Mouse (Mus musculus) gastrocnemius, postnatal 14 days (tissue): ENCODE measurements around the gene Ap2a2. TPM values are rescaled to one million over a fixed set of nuclear protein-coding genes. Genes with fewer than 3 reads are reported as not detected.
"Not testable (repeated sequence)": the region's sequence is repeated elsewhere in the genome, so short reads cannot be mapped to it uniquely, and the experiment has no call there.

Source experiments
- DNase-seq: peaks from one replicate; pipeline ENCODE4 v3.0.0; 2021; ENCODE audit warnings: mixed read lengths
- intact Hi-C: fragments of 180-260 bp; cut with DNase I; formaldehyde crosslinking; loops from one replicate; pipeline ENCODE4 v1.15.1; 2025; ENCODE audit warnings: low total_unique reads
- microRNA-seq, 2 experiments: library from miRNA; unstranded; fragments of <30 nt; microRNA quantifications; one replicate each; pipeline ENCODE4 v1.2.0; 2021
- total RNA-seq, 2 experiments: library from RNA; stranded (reverse); gene quantifications; 2 replicates each; pipeline ENCODE4 v1.2.3; 2021

Gene Ap2a2
- total RNA-seq, 2 experiments from 2014 or later, result 37.2 to 41.6 TPM

- DNase-seq, intact Hi-C loops: not testable (repeated sequence)
These were observed 76.8 kb downstream of the Ap2a2 start for GRCm38 (mm10) chr7:141638513-141639334.

- intact Hi-C loops, DNase-seq: not testable (repeated sequence)
These were observed 77.4 kb downstream of the Ap2a2 start for GRCm38 (mm10) chr7:141639335-141639890.

GRCm38 (mm10) chr7:141642375-141642774 lies 80.4 kb downstream of the Ap2a2 start:
- DNase-seq, result no peak
- intact Hi-C loops, result no loop called here

GRCm38 (mm10) chr7:141643160-141643559 lies 81.2 kb downstream of the Ap2a2 start:
- no peak for DNase-seq
- intact Hi-C loops, result no loop called here

- intact Hi-C loops, result no loop called here
- no peak for DNase-seq
These were observed 85.1 kb downstream of the Ap2a2 start for GRCm38 (mm10) chr7:141647083-141647482.

GRCm38 (mm10) chr7:141647815-141648214 lies 85.8 kb downstream of the Ap2a2 start:
- intact Hi-C loops, result no loop called here
- DNase-seq, result no peak

GRCm38 (mm10) chr7:141652191-141652590 lies 90.2 kb downstream of the Ap2a2 start:
- intact Hi-C loops, result no loop called here
- no peak for DNase-seq

- no peak for DNase-seq
- intact Hi-C loops, result loop anchor here (5.0 kb wide), 1 partner anchor 178 kb away; no protein-coding TSS in a partner anchor
These were observed 98.4 kb downstream of the Ap2a2 start for GRCm38 (mm10) chr7:141660346-141660745.

- intact Hi-C loops, result loop anchor here (5.0 kb wide), 1 partner anchor 179 kb away; no protein-coding TSS in a partner anchor
- DNase-seq, result no peak
These were observed 99.5 kb downstream of the Ap2a2 start for GRCm38 (mm10) chr7:141661481-141661880.

- intact Hi-C loops, result loop anchor here (5.0 kb wide), 1 partner anchor 180 kb away; no protein-coding TSS in a partner anchor
- DNase-seq, result no peak
These were observed 100.2 kb downstream of the Ap2a2 start for GRCm38 (mm10) chr7:141662223-141662622.

GRCm38 (mm10) chr7:141666190-141666589 lies 104.2 kb downstream of the Ap2a2 start:
- peak; percentile 38 for DNase-seq
- intact Hi-C loops, result no loop called here

- DNase-seq, intact Hi-C loops: not testable (repeated sequence)
These were observed 107.1 kb downstream of the Ap2a2 start for GRCm38 (mm10) chr7:141669097-141669496.

- no peak for DNase-seq
- intact Hi-C loops, result no loop called here
These were observed 109.0 kb downstream of the Ap2a2 start for GRCm38 (mm10) chr7:141670999-141671398.

- intact Hi-C loops, result no loop called here
These were observed 109.8 kb downstream of the Ap2a2 start for GRCm38 (mm10) chr7:141671626-141672291.

GRCm38 (mm10) chr7:141678922-141679321 lies 116.9 kb downstream of the Ap2a2 start:
- intact Hi-C loops, result no loop called here
- DNase-seq, result no peak

More at GRCm38 (mm10) chr7:141671626-141672291, 109.8 kb downstream of the Ap2a2 start:
- no peak for DNase-seq

Small RNA genes lying within 50 kb of the gene (microRNA-seq; reads per million reads assigned to microRNA genes)
- gene Mir7063, result 1.0 to 1.6 reads per million in 2 experiments

Other genes starting within 250 kb of the Ap2a2 start
- gene Deaf1, start 234.5 kb upstream of the Ap2a2 start, total RNA-seq, result 10 to 100 TPM; 15.5 to 18.9 TPM
- 10 to 100 TPM in 1 of 2 experiments, 1 to 10 TPM in 1; 9.1 to 11.1 TPM for gene Tmem80, start 234.4 kb upstream of the Ap2a2 start, total RNA-seq
- gene Eps8l2, start 223.3 kb upstream of the Ap2a2 start, total RNA-seq, result 1 to 10 TPM; 1.8 to 3.3 TPM
- 100 to 1,000 TPM; 101 to 109 TPM for gene Taldo1, start 170.0 kb upstream of the Ap2a2 start, total RNA-seq
- 1 to 10 TPM; 6.2 to 9.6 TPM for gene Gatd1, start 148.0 kb upstream of the Ap2a2 start, total RNA-seq
- under 1 TPM; 0.47 to 0.82 TPM for gene Cend1, start 132.7 kb upstream of the Ap2a2 start, total RNA-seq
- gene Slc25a22, start 124.3 kb upstream of the Ap2a2 start, total RNA-seq, result 10 to 100 TPM; 14.8 to 32.4 TPM
- under 1 TPM; 0.55 to 0.75 TPM for gene Pidd1, start 118.1 kb upstream of the Ap2a2 start, total RNA-seq
- gene Rplp2, start 114.8 kb upstream of the Ap2a2 start, total RNA-seq, result 100 to 1,000 TPM; 730 to 819 TPM
- 100 to 1,000 TPM; 188 to 332 TPM for gene Pnpla2, start 107.0 kb upstream of the Ap2a2 start, total RNA-seq
- gene Cracr2b, start 101.1 kb upstream of the Ap2a2 start, total RNA-seq, result 10 to 100 TPM in 1 of 2 experiments, 1 to 10 TPM in 1; 6.5 to 14.3 TPM
- gene Cd151, start 94.8 kb upstream of the Ap2a2 start, total RNA-seq, result 10 to 100 TPM; 79.8 to 82.0 TPM
- gene Polr2l, start 87.0 kb upstream of the Ap2a2 start, total RNA-seq, result 10 to 100 TPM; 47.7 to 49.8 TPM
- gene Tspan4, start 86.9 kb upstream of the Ap2a2 start, total RNA-seq, result 10 to 100 TPM; 15.3 TPM
- gene Chid1, start 22.3 kb upstream of the Ap2a2 start, total RNA-seq, result 10 to 100 TPM; 19.5 to 23.0 TPM
- not detected for gene Muc6, start 93.1 kb downstream of the Ap2a2 start, total RNA-seq
- gene Muc2, start 128.2 kb downstream of the Ap2a2 start, total RNA-seq, result under 1 TPM; 0.20 to 0.31 TPM
- not detected for gene Muc5ac, start 226.8 kb downstream of the Ap2a2 start, total RNA-seq